Mouse (Mus musculus) ES-Bruce4 (cell line): ENCODE results near the gene Acat3.

Experiments
- CTCF ChIP-seq: IDR thresholded peaks from one replicate; pipeline ENCODE4 v1.8.1; 2011; ENCODE audit warnings: low read depth, low read length
- EP300 ChIP-seq: IDR thresholded peaks from 2 replicates; pipeline ENCODE4 v1.6.1; 2011; ENCODE audit warnings: low read depth, low read length; ENCODE audit not compliant: insufficient read depth
- POLR2A ChIP-seq: IDR thresholded peaks from one replicate; pipeline ENCODE4 v1.8.1; 2011; ENCODE audit warnings: low read length; ENCODE audit not compliant: insufficient read depth

DNA sequence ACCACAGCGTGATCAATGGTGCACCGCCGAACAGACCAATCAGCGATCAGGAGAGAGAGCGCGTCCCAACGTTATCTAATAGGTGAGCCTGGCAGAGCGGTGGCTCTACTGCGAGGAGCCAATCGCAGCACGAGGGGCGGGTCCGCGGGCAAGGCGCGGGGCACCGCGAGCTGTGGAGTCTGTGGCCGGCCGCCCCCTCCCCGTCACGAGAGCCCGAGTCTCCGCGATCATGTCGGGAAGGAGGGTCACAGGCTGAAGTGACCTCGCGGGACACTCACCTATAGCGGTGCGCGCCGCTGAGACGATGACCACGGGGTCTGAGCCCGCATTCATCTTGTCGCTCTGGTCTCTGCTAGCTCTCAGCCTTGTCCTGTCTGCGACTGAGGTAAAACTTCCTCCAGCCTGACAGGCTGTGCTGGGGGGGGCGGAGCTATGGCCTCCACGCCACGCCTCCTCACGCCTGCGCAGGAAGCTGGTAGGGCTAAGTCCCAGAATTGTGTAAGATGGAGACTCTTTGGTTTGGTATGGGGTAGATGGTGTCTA lies 20.0 kb upstream of the Acat3 start, which contains the start of gene Acat2:
- TF ChIP-seq CTCF, result no peak
- TF ChIP-seq EP300, result no peak
- peak; percentile 81 for TF ChIP-seq POLR2A
